Mouse (Mus musculus) lung, embryonic 15.5 days (tissue): ENCODE results near the gene Smtn. TPM values are rescaled to one million over a fixed set of nuclear protein-coding genes. Genes with fewer than 3 reads are reported as not detected.

ENCODE experiments used
- ATAC-seq: fragments of 200-750 bp; cut with Nextera tagmentation; 2 replicates; pipeline ENCODE4 v1.8.0; 2017; ENCODE audit warnings: moderate number of reproducible peaks, borderline replicate concordance; ENCODE audit not compliant: low FRiP score, low TSS enrichment; ENCODE audit errors: extremely low read depth
- H3K27ac ChIP-seq: fragments of 300-500 bp; sonication (generic); 2 replicates; pipeline ENCODE4 v1.5.1; 2015; ENCODE audit warnings: moderate library complexity, mild to moderate bottlenecking, inconsistent platforms
- H3K27me3 ChIP-seq: fragments of 300-500 bp; sonication (generic); 2 replicates; pipeline ENCODE4 v1.6.1; 2015; ENCODE audit warnings: inconsistent platforms
- H3K36me3 ChIP-seq: fragments of 300-500 bp; sonication (generic); 2 replicates; pipeline ENCODE4 v1.6.1; 2015; ENCODE audit warnings: inconsistent platforms
- H3K4me1 ChIP-seq: fragments of 300-500 bp; sonication (generic); 2 replicates; pipeline ENCODE4 v1.6.1; 2015; ENCODE audit warnings: inconsistent platforms
- H3K4me2 ChIP-seq: fragments of 300-500 bp; sonication (generic); 2 replicates; pipeline ENCODE4 v1.6.1; 2015; ENCODE audit warnings: inconsistent platforms, mild to moderate bottlenecking, moderate library complexity
- H3K4me3 ChIP-seq: fragments of 300-500 bp; sonication (generic); 2 replicates; pipeline ENCODE4 v1.5.1; 2015; ENCODE audit warnings: mild to moderate bottlenecking, inconsistent platforms
- H3K9ac ChIP-seq: fragments of 300-500 bp; sonication (generic); 2 replicates; pipeline ENCODE4 v1.6.1; 2015; ENCODE audit warnings: inconsistent platforms
- H3K9me3 ChIP-seq: fragments of 300-500 bp; sonication (generic); 2 replicates; pipeline ENCODE4 v1.6.1; 2016; ENCODE audit warnings: inconsistent platforms
- WGBS: fragments of 180-500 bp; shearing (Covaris S2); methylation state at CpG from one replicate; pipeline ENCODE4 v1.1.7; 2015; 5-methylcytosine and 5-hydroxymethylcytosine counted together
- polyA plus RNA-seq: library from polyadenylated mRNA; unstranded; fragments of >200 nt; fragmentation: Nextera tagmentation; extraction: Ambion mirVana; gene quantifications from 2 replicates; pipeline ENCODE4 v1.2.1, GENCODE M21; 2015

Smtn gene
- polyA plus RNA-seq, 1 experiment from 2014 or later, result 107 TPM

- no peak for ATAC-seq
- WGBS, result 79% methylated on average over 7 of the region's 7 CpGs
- Histone ChIP-seq H3K4me2 (no peak overlapping the region), H3K27me3 (no peaks in the 10 kb centered on the region), H3K9me3 (no peaks in the 10 kb centered on the region), H3K4me1 (no peaks in the 10 kb centered on the region), H3K27ac (no peak overlapping the region), H3K36me3 (peaks cover 99% of the 10 kb centered on the region), H3K9ac (no peak overlapping the region), H3K4me3 (no peak overlapping the region)
Measured at GRCm38 (mm10) chr11:3523840-3524582, 16.4 kb downstream of the Smtn start.

GRCm38 (mm10) chr11:3522285-3523000, 18.0 kb downstream of the Smtn start:
- H3K9me3 ChIP-seq, result no peaks in the 10 kb centered on the region
- H3K4me1 ChIP-seq, result peaks cover 5% of the 10 kb centered on the region
- no peak overlapping the region for H3K9ac ChIP-seq
- H3K27ac ChIP-seq, result no peak overlapping the region
- H3K4me2 ChIP-seq, result no peak overlapping the region
- 87% methylated on average over 17 of the region's 17 CpGs for WGBS
- H3K36me3 ChIP-seq, result peaks cover 87% of the 10 kb centered on the region
- ATAC-seq, result no peak
- no peak overlapping the region for H3K4me3 ChIP-seq
- no peaks in the 10 kb centered on the region for H3K27me3 ChIP-seq

GRCm38 (mm10) chr11:3521339-3522224, 18.8 kb downstream of the Smtn start:
- Histone ChIP-seq H3K4me2 (no peak overlapping the region), H3K4me1 (peaks cover 14% of the 10 kb centered on the region), H3K27ac (no peak overlapping the region), H3K9ac (no peak overlapping the region), H3K36me3 (peaks cover 78% of the 10 kb centered on the region), H3K27me3 (no peaks in the 10 kb centered on the region), H3K4me3 (no peak overlapping the region), H3K9me3 (no peaks in the 10 kb centered on the region)
- ATAC-seq, result no peak
- WGBS, result 83% methylated on average over 23 of the region's 23 CpGs

GRCm38 (mm10) chr11:3520919-3521318, 19.5 kb downstream of the Smtn start:
- peaks cover 72% of the 10 kb centered on the region for H3K36me3 ChIP-seq
- no peaks in the 10 kb centered on the region for H3K27me3 ChIP-seq
- no peak for ATAC-seq
- 71% methylated on average over 14 of the region's 14 CpGs for WGBS
- no peaks in the 10 kb centered on the region for H3K9me3 ChIP-seq
- no peak overlapping the region for H3K9ac ChIP-seq
- H3K27ac ChIP-seq, result no peak overlapping the region
- no peak overlapping the region for H3K4me3 ChIP-seq
- peaks cover 18% of the 10 kb centered on the region for H3K4me1 ChIP-seq
- no peak overlapping the region for H3K4me2 ChIP-seq

- H3K9ac ChIP-seq, result no peak overlapping the region
- ATAC-seq, result no peak
- H3K4me1 ChIP-seq, result peaks cover 26% of the 10 kb centered on the region
- no peak overlapping the region for H3K4me3 ChIP-seq
- WGBS, result 56% methylated on average over 11 of the region's 11 CpGs
- no peak overlapping the region for H3K4me2 ChIP-seq
- no peak overlapping the region for H3K27ac ChIP-seq
- H3K36me3 ChIP-seq, result peaks cover 61% of the 10 kb centered on the region
- no peaks in the 10 kb centered on the region for H3K27me3 ChIP-seq
- H3K9me3 ChIP-seq, result no peaks in the 10 kb centered on the region
Measured at GRCm38 (mm10) chr11:3519756-3520398, 20.5 kb downstream of the Smtn start.

GRCm38 (mm10) chr11:3519051-3519726, 21.2 kb downstream of the Smtn start:
- H3K4me1 ChIP-seq, result peaks cover 28% of the 10 kb centered on the region
- H3K9me3 ChIP-seq, result no peaks in the 10 kb centered on the region
- peaks cover 54% of the 10 kb centered on the region for H3K36me3 ChIP-seq
- no peak overlapping the region for H3K9ac ChIP-seq
- no peaks in the 10 kb centered on the region for H3K27me3 ChIP-seq
- H3K27ac ChIP-seq, result no peak overlapping the region
- WGBS, result 57% methylated on average over 4 of the region's 4 CpGs
- H3K4me2 ChIP-seq, result no peak overlapping the region
- no peak for ATAC-seq
- H3K4me3 ChIP-seq, result no peak overlapping the region

- Histone ChIP-seq H3K9me3 (no peaks in the 10 kb centered on the region), H3K36me3 (peaks cover 43% of the 10 kb centered on the region), H3K27me3 (no peaks in the 10 kb centered on the region), H3K4me3 (peak overlapping the region; percentile 22), H3K4me1 (peaks cover 30% of the 10 kb centered on the region), H3K4me2 (peak overlapping the region; percentile 64), H3K9ac (0 out of 2 replicates have a peak overlapping the region, but pooled peaks have one; percentile 29), H3K27ac (no peak overlapping the region)
- ATAC-seq, result no peak
- 45% methylated on average over 13 of the region's 13 CpGs for WGBS
Measured at GRCm38 (mm10) chr11:3517846-3518732, 22.3 kb downstream of the Smtn start.

- Histone ChIP-seq H3K27ac (no peak overlapping the region), H3K36me3 (peaks cover 34% of the 10 kb centered on the region), H3K9me3 (no peaks in the 10 kb centered on the region), H3K4me3 (peak overlapping the region; percentile 22), H3K4me2 (peak overlapping the region; percentile 64), H3K4me1 (peaks cover 30% of the 10 kb centered on the region), H3K27me3 (no peaks in the 10 kb centered on the region), H3K9ac (peak overlapping the region; percentile 29)
- WGBS, result 2% methylated on average over 50 of the region's 50 CpGs
- ATAC-seq, result peak; percentile 36; the same call in 1 of the 2 replicates
Measured at GRCm38 (mm10) chr11:3516859-3517845, 23.3 kb downstream of the Smtn start.

GRCm38 (mm10) chr11:3516121-3516520, 24.3 kb downstream of the Smtn start:
- Histone ChIP-seq H3K4me2 (peak overlapping the region; percentile 77; the same call in 1 of the 2 replicates), H3K9ac (no peak overlapping the region), H3K9me3 (no peaks in the 10 kb centered on the region), H3K36me3 (peaks cover 24% of the 10 kb centered on the region), H3K27ac (no peak overlapping the region), H3K4me1 (peaks cover 30% of the 10 kb centered on the region), H3K4me3 (0 out of 2 replicates have a peak overlapping the region, but pooled peaks have one; percentile 57), H3K27me3 (no peaks in the 10 kb centered on the region)
- WGBS, result 73% methylated on average over 5 of the region's 5 CpGs
- ATAC-seq, result no peak
